ENCODE assay signal across 8 mouse cellular contexts in the genomic region with DNA sequence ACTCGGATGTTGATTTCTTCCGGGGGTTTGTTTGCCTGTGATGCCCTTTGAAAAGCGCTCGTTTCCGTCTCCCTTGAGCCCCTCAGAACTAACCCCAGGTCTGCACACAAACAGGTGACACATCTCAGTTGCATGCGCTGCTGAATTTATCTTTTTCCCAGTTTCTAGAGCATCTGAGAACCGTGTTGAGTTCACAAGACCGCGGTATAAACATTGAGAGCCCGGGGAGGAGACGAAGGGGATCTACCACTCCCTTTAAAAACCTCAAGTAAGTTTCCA. TPM values are rescaled to one million over a fixed set of nuclear protein-coding genes. Genes with fewer than 3 reads are reported as not detected.
A peak's percentile ranks its signal among the peaks of the same experiment; 100 is the strongest.
DNase-seq lines count a peak whose midpoint lies in the region; ATAC-seq and TF ChIP-seq lines count a peak whose summit lies in the region.

No protein-coding gene starts in this region.

- WGBS in spleen, adult 2 months = under 1% methylated on average over 11 of the region's 11 CpGs
- WGBS in limb, embryonic 12.5 days = under 1% methylated on average over 11 of the region's 11 CpGs
- WGBS in small intestine, adult 2 months = under 1% methylated on average over 11 of the region's 11 CpGs

- no peaks in the 10 kb centered on the region for H3K9me3 ChIP-seq in erythroblast, embryonic 14.5 days (ENCODE audit: control insufficient read depth, low read length)
- H3K9me3 ChIP-seq in limb, embryonic 12.5 days = no peaks in the 10 kb centered on the region

- no peaks in the 10 kb centered on the region; the same call in 1 of the 2 replicates for H3K4me1 ChIP-seq in spleen, adult 2 months (ENCODE audit: control insufficient read depth, insufficient read depth, insufficient read length)
- H3K4me1 ChIP-seq in erythroblast, embryonic 14.5 days (ENCODE audit: control insufficient read depth) = peaks cover 10% of the 10 kb centered on the region
- H3K4me1 ChIP-seq in limb, embryonic 12.5 days (replicated peaks) = peaks cover 5% of the 10 kb centered on the region
- H3K4me1 ChIP-seq in small intestine, adult 2 months (ENCODE audit: control insufficient read depth, insufficient read depth, insufficient read length, low read length) = peaks cover 4% of the 10 kb centered on the region; the same call in 1 of the 2 replicates

- peak overlapping the region; percentile 86 for H3K4me3 ChIP-seq in spleen, adult 2 months (ENCODE audit: extremely low read depth, insufficient read depth, insufficient read length)
- peak overlapping the region; percentile 95 for H3K4me3 ChIP-seq in erythroblast, embryonic 14.5 days (replicated peaks)
- H3K4me3 ChIP-seq in limb, embryonic 12.5 days (replicated peaks) = peak overlapping the region; percentile 90
- H3K4me3 ChIP-seq in small intestine, adult 2 months (ENCODE audit: low read depth, low read length) = peak overlapping the region; percentile 95

- no peak for DNase-seq in spleen, adult 2 months (ENCODE audit: low read depth in 1 of 2, low spot score in 2 of 2)
- no peak for DNase-seq in spleen, adult 12 weeks (ENCODE audit: low spot score)
- no peak for DNase-seq in gastrocnemius, postnatal 14 days
- DNase-seq in cerebellum, postnatal 10 days = no peak
- no peak for DNase-seq in spleen, postnatal 36 days (ENCODE audit: low spot score in 2 of 2)

- H3K27me3 ChIP-seq in spleen, adult 2 months (ENCODE audit: control insufficient read depth, insufficient read depth, low read length) = no peaks in the 10 kb centered on the region
- H3K27me3 ChIP-seq in erythroblast, embryonic 14.5 days (ENCODE audit: control insufficient read depth) = peaks cover 2% of the 10 kb centered on the region; the same call in 1 of the 2 replicates
- H3K27me3 ChIP-seq in limb, embryonic 12.5 days = no peaks in the 10 kb centered on the region
- no peaks in the 10 kb centered on the region for H3K27me3 ChIP-seq in small intestine, adult 2 months (ENCODE audit: control insufficient read depth, insufficient read depth, low read length)

- peak overlapping the region; percentile 90 for H3K27ac ChIP-seq in spleen, adult 2 months (ENCODE audit: insufficient read depth, low read length)
- H3K27ac ChIP-seq in limb, embryonic 12.5 days = peak overlapping the region; percentile 59
- H3K27ac ChIP-seq in small intestine, adult 2 months (ENCODE audit: insufficient read depth, low read depth, low read length) = peak overlapping the region; percentile 68

- TF ChIP-seq CTCF in spleen, adult 2 months (IDR thresholded peaks at IDR 0.05; ENCODE audit: extremely low read depth, insufficient read depth, insufficient read length, insufficient replicate concordance) = no peak
- TF ChIP-seq CTCF in small intestine, adult 2 months (IDR thresholded peaks at IDR 0.05; ENCODE audit: extremely low read depth, insufficient read length, insufficient replicate concordance, low read depth, low read length) = no peak

- peak overlapping the region; percentile 93 for H3K9ac ChIP-seq in limb, embryonic 12.5 days (replicated peaks)

- no peak for TF ChIP-seq POLR2A in spleen, adult 2 months (IDR thresholded peaks at IDR 0.05; ENCODE audit: low read depth, low read length)
- TF ChIP-seq POLR2A in small intestine, adult 2 months (IDR thresholded peaks at IDR 0.05; ENCODE audit: low read depth, low read length) = no peak

- peaks cover 4% of the 10 kb centered on the region for H3K36me3 ChIP-seq in spleen, adult 2 months (ENCODE audit: control insufficient read depth, insufficient read depth, low read length)
- H3K36me3 ChIP-seq in erythroblast, embryonic 14.5 days (ENCODE audit: control insufficient read depth) = peaks cover 20% of the 10 kb centered on the region
- peaks cover 25% of the 10 kb centered on the region for H3K36me3 ChIP-seq in limb, embryonic 12.5 days
- H3K36me3 ChIP-seq in small intestine, adult 2 months (ENCODE audit: control insufficient read depth, insufficient read depth, low read length) = peaks cover 9% of the 10 kb centered on the region

- H3K4me2 ChIP-seq in limb, embryonic 12.5 days = peak overlapping the region; percentile 66

- intact Hi-C loops in gastrocnemius, postnatal 14 days (cut with DNase I; ENCODE audit: low total_unique reads) = no loop called here

- no peak for ATAC-seq in limb, embryonic 12.5 days (ENCODE audit: insufficient number of reproducible peaks, insufficient read depth, low FRiP score, low TSS enrichment, low read depth)

RNA-seq across cellular contexts. Expression of a gene that starts 0.5 kb away (rescaled TPM):
- 7.4 and 14.5 TPM in 2 replicates for polyA plus RNA-seq in spleen, adult 2 months (2012; rRNA removed)
- polyA plus RNA-seq in erythroblast, embryonic 14.5 days (2012) = 0.15 and 0.19 TPM in 2 replicates
- polyA plus RNA-seq in limb, embryonic 12.5 days (2016; fragmentation: Nextera tagmentation; extraction: Ambion mirVana) = 32.2 and 36.9 TPM in 2 replicates
- polyA plus RNA-seq in small intestine, adult 2 months (2012; rRNA removed) = 5.4 and 7.9 TPM in 2 replicates
- 10 to 100 TPM; 52.1 to 57.2 TPM for total RNA-seq in gastrocnemius, postnatal 14 days (2021)
